8 mouse cellular contexts compared by ENCODE assay signal in genomic region chr2:181287958-181288350, GRCm38 (mm10). TPM values are rescaled to one million over a fixed set of nuclear protein-coding genes. Genes with fewer than 3 reads are reported as not detected.
DNase-seq lines count a peak whose midpoint lies in the region; ATAC-seq and TF ChIP-seq lines count a peak whose summit lies in the region.
"Not testable (repeated sequence)": the region's sequence is repeated elsewhere in the genome, so short reads cannot be mapped to it uniquely, and the experiment has no call there.

Gmeb2 (minus strand) TSS chr2:181288035.

- ATAC-seq in embryonic facial prominence, embryonic 15.5 days (ENCODE audit: insufficient number of reproducible peaks, low FRiP score, low TSS enrichment, low read depth) = peak; percentile 97
- peak; percentile 97 for ATAC-seq in limb, embryonic 14.5 days (ENCODE audit: low FRiP score, low read depth)
- ATAC-seq in midbrain, postnatal 0 days (ENCODE audit: low FRiP score) = peak; percentile 93

- 6% methylated on average over 37 of the region's 38 CpGs for WGBS in bone marrow, adult 2 months
- under 1% methylated on average over 37 of the region's 38 CpGs for WGBS in embryonic facial prominence, embryonic 15.5 days
- WGBS in limb, embryonic 14.5 days = under 1% methylated on average over 12 of the region's 38 CpGs
- WGBS in midbrain, postnatal 0 days = 4% methylated on average over 24 of the region's 38 CpGs

- H3K27ac ChIP-seq in bone marrow, adult 2 months (ENCODE audit: control insufficient read depth, insufficient read depth, low read depth, low read length, poor library complexity) = peak within 1 kb of the TSS; percentile 98
- H3K27ac ChIP-seq in embryonic facial prominence, embryonic 15.5 days (replicated peaks) = peak within 1 kb of the TSS; percentile 95
- H3K27ac ChIP-seq in limb, embryonic 14.5 days (replicated peaks; ENCODE audit: low read depth, low read length) = peak within 1 kb of the TSS; percentile 95
- peak within 1 kb of the TSS; percentile 97 for H3K27ac ChIP-seq in midbrain, postnatal 0 days (ENCODE audit: low read depth, low read length)

- TF ChIP-seq CTCF in bone marrow, adult 2 months (IDR thresholded peaks at IDR 0.05; ENCODE audit: control insufficient read depth, insufficient read depth, low read length) = peak; percentile 25; the same call in 1 of the 2 replicates
- peak; percentile 41 for TF ChIP-seq CTCF in midbrain, postnatal 0 days (IDR thresholded peaks at IDR 0.05)

- not testable (repeated sequence) for H3K36me3 ChIP-seq in embryonic facial prominence, embryonic 15.5 days; midbrain, postnatal 0 days (ENCODE audit: insufficient read depth, low read length)
- peaks cover 10% of the 10 kb centered on the region; the same call in 1 of the 2 replicates for H3K36me3 ChIP-seq in limb, embryonic 14.5 days (ENCODE audit: control insufficient read depth, insufficient read depth, low read length)

- DNase-seq in 416B (ENCODE audit: low read depth) = peak; percentile 97
- peak; percentile 93 for DNase-seq in heart, adult 8-10 months (ENCODE audit: low spot score)
- peak; percentile 98 for DNase-seq in kidney, adult 9 months
- DNase-seq in limb, embryonic 14.5 days (ENCODE audit: low spot score) = peak; percentile 98
- DNase-seq in midbrain, postnatal 0 days (ENCODE audit: low spot score) = peak; percentile 98
- DNase-seq in spleen, postnatal 14 days (ENCODE audit: low spot score in 2 of 2) = peak; percentile 84 to 87

- H3K9me3 ChIP-seq in embryonic facial prominence, embryonic 15.5 days (replicated peaks); limb, embryonic 14.5 days (ENCODE audit: control insufficient read depth, low read length); midbrain, postnatal 0 days (ENCODE audit: low read length): not testable (repeated sequence)

- TF ChIP-seq POLR2A in bone marrow, adult 2 months (IDR thresholded peaks at IDR 0.05; ENCODE audit: borderline replicate concordance, control insufficient read depth, low read depth, low read length) = not testable (repeated sequence)
- TF ChIP-seq POLR2A in limb, embryonic 14.5 days (IDR thresholded peaks at IDR 0.05; ENCODE audit: borderline replicate concordance, extremely low read depth, insufficient read depth, insufficient read length) = 0 out of 2 replicates have a peak, but pooled peaks have one; percentile 18

- peak within 1 kb of the TSS; percentile 69 for H3K9ac ChIP-seq in embryonic facial prominence, embryonic 15.5 days
- H3K9ac ChIP-seq in limb, embryonic 14.5 days (ENCODE audit: low read depth, low read length, severe bottlenecking) = peak within 1 kb of the TSS; percentile 85
- H3K9ac ChIP-seq in midbrain, postnatal 0 days (replicated peaks; ENCODE audit: low read length, poor library complexity, severe bottlenecking) = peak within 1 kb of the TSS; percentile 87

- peak within 1 kb of the TSS; percentile 58 for H3K4me2 ChIP-seq in embryonic facial prominence, embryonic 15.5 days (replicated peaks)
- H3K4me2 ChIP-seq in limb, embryonic 14.5 days (replicated peaks; ENCODE audit: low read depth, low read length, severe bottlenecking) = peak within 1 kb of the TSS; percentile 62
- peak within 1 kb of the TSS; percentile 55 for H3K4me2 ChIP-seq in midbrain, postnatal 0 days (ENCODE audit: low read depth, low read length, poor library complexity, severe bottlenecking)

- H3K27me3 ChIP-seq in embryonic facial prominence, embryonic 15.5 days; limb, embryonic 14.5 days (ENCODE audit: control insufficient read depth, insufficient read depth, low read length); midbrain, postnatal 0 days (ENCODE audit: insufficient read depth, low read length): not testable (repeated sequence)

- H3K4me1 ChIP-seq in bone marrow, adult 2 months (ENCODE audit: control insufficient read depth, insufficient read depth, low read length); midbrain, postnatal 0 days (ENCODE audit: insufficient read depth, low read length): not testable (repeated sequence)
- H3K4me1 ChIP-seq in embryonic facial prominence, embryonic 15.5 days = peaks cover 14% of the 10 kb centered on the region
- H3K4me1 ChIP-seq in limb, embryonic 14.5 days (ENCODE audit: control insufficient read depth, insufficient read depth, low read length) = peaks cover 12% of the 10 kb centered on the region; the same call in 1 of the 2 replicates

- H3K4me3 ChIP-seq in bone marrow, adult 2 months (replicated peaks; ENCODE audit: control insufficient read depth, low read depth, low read length) = peak within 1 kb of the TSS; percentile 92
- peak within 1 kb of the TSS; percentile 69 for H3K4me3 ChIP-seq in embryonic facial prominence, embryonic 15.5 days (replicated peaks)
- H3K4me3 ChIP-seq in limb, embryonic 14.5 days (replicated peaks; ENCODE audit: low read length) = peak within 1 kb of the TSS; percentile 67
- peak within 1 kb of the TSS; percentile 58 for H3K4me3 ChIP-seq in midbrain, postnatal 0 days (ENCODE audit: low read depth, low read length)

RNA-seq across cellular contexts. Expression of gene Gmeb2, which starts in this region (rescaled TPM):
- polyA plus RNA-seq in bone marrow, adult 2 months (2011; ENCODE audit: insufficient read depth, insufficient read length, low replicate concordance, missing spikeins) = 18.5 and 28.7 TPM in 2 replicates
- polyA plus RNA-seq in embryonic facial prominence, embryonic 15.5 days (2015; fragmentation: Nextera tagmentation; extraction: Ambion mirVana) = 14.7 and 14.8 TPM in 2 replicates
- 1 to 10 TPM; 6.9 to 8.8 (median 7.7) TPM for total RNA-seq in heart, adult 8-10 months (2022)
- 28.6 and 38.4 TPM in 2 replicates for polyA plus RNA-seq in limb, embryonic 14.5 days (2012; rRNA removed)
- polyA plus RNA-seq in limb, embryonic 14.5 days (2014; fragmentation: Nextera tagmentation; extraction: Ambion mirVana) = 17.0 and 19.1 TPM in 2 replicates
- 16.0 and 17.4 TPM in 2 replicates for total RNA-seq in midbrain, postnatal 0 days (2014; rRNA removed)
- polyA plus RNA-seq in midbrain, postnatal 0 days (2015; fragmentation: Nextera tagmentation; extraction: Ambion mirVana) = 8.6 and 9.2 TPM in 2 replicates

Comparison
In these comparisons a context has a peak if more than half of its experiments do, and no peak if none do; other contexts are left out.
1. Peak in every context shown above with its lines: DNase-seq, ATAC-seq, H3K4me3 ChIP-seq and H3K27ac ChIP-seq.